Mouse (Mus musculus) olfactory bulb, adult 2 months (tissue): ENCODE measurements around the gene Mblac2.

Experiments
- CTCF ChIP-seq: fragments of 200-500 bp; IDR thresholded peaks from 2 replicates; pipeline ENCODE4 v1.5.1; 2012; ENCODE audit warnings: low read depth, mild to moderate bottlenecking, low read length, moderate library complexity; ENCODE audit not compliant: insufficient read depth
- POLR2A ChIP-seq: fragments of 200-500 bp; IDR thresholded peaks from 2 replicates; pipeline ENCODE4 v1.6.1; 2012; ENCODE audit warnings: mild to moderate bottlenecking, low read depth, low read length, moderate library complexity; ENCODE audit not compliant: insufficient read depth

DNA sequence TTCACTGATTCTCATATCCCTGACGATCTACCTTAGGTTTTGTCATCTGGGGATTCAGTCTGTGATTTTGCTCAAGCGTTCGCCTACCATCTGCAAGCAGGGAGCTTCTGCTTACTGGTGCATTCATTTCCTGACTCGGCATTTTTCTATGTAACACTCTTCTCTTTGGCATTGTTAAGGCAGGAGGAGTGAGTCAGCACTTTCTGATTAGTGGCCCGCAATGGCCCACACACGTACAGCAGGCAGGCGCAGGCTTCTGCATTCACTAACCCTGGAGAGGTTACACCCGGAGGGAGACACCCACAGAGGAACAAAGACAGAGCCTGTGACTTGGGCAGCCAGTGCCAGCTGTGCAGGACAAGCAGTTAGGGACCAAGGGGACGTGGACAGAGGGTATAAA, 19.5 kb upstream of the Mblac2 start:
- no peak for TF ChIP-seq POLR2A
- no peak for TF ChIP-seq CTCF
